Mouse (Mus musculus): ENCODE results near the gene Serpina12. TPM values are rescaled to one million over a fixed set of nuclear protein-coding genes. Genes with fewer than 3 reads are reported as not detected.

The Serpina12 gene
- total and polyA plus RNA-seq, 3 experiments = 0.04 TPM; not detected in 2

DNA sequence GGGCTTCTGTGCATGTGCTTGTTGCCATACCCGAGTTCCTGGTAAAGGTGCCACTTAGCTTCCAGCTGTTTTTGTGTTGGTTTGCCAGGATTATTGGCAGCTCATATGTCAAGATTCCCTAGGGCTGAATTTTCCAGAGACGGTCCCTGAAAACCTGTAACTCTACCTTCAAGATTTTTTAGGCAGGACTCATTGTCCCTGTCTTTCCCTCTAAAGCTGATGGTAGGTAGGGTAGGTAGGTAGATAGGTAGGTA is 54.8 kb downstream of the Serpina12 start:
- no peak overlapping the region for H3K9ac ChIP-seq (ENCODE audit: control insufficient read depth, low read depth, low read length, poor library complexity, severe bottlenecking)
- no peak for DNase-seq (ENCODE audit: low read depth, low spot score)
- no peaks in the 10 kb centered on the region for H3K36me3 ChIP-seq (ENCODE audit: control insufficient read depth in 1 of 2, insufficient read depth in 2 of 2, low read length in 2 of 2)
- no peak overlapping the region for H3K27ac ChIP-seq (ENCODE audit: control insufficient read depth, low read depth, low read length)
- H3K4me1 ChIP-seq (ENCODE audit: control insufficient read depth in 1 of 2, insufficient read depth in 2 of 2, low read length in 2 of 2) = no peaks in the 10 kb centered on the region
- H3K27me3 ChIP-seq (ENCODE audit: control insufficient read depth in 1 of 2, insufficient read depth in 2 of 2, low read length in 2 of 2) = no peaks in the 10 kb centered on the region
- no peak overlapping the region for H3K4me3 ChIP-seq (ENCODE audit: control insufficient read depth in 1 of 2, insufficient read depth in 1 of 2, low read depth in 2 of 2, low read length in 2 of 2)
- no peaks in the 10 kb centered on the region for H3K79me2 ChIP-seq (ENCODE audit: control insufficient read depth, insufficient read depth, low read length, poor library complexity)
- no peak for TF ChIP-seq TAL1 (IDR thresholded peaks at IDR 0.05; ENCODE audit: low read length)
- no peak for TF ChIP-seq USF1 (IDR thresholded peaks at IDR 0.05; ENCODE audit: low read depth, low read length)
- TF ChIP-seq ETS1 (IDR thresholded peaks at IDR 0.05; ENCODE audit: low read depth, low read length) = no peak
- H3K9me3 ChIP-seq (replicated peaks; ENCODE audit: insufficient read depth, low read length) = no peaks in the 10 kb centered on the region

- H3K9me3 ChIP-seq (replicated peaks; ENCODE audit: insufficient read depth, low read length) = no peaks in the 10 kb centered on the region
- no peak for DNase-seq (ENCODE audit: low read depth, low spot score)
- no peaks in the 10 kb centered on the region for H3K4me1 ChIP-seq (ENCODE audit: control insufficient read depth in 1 of 2, insufficient read depth in 2 of 2, low read length in 2 of 2)
- H3K27me3 ChIP-seq (ENCODE audit: control insufficient read depth in 1 of 2, insufficient read depth in 2 of 2, low read length in 2 of 2) = no peaks in the 10 kb centered on the region
- H3K9ac ChIP-seq (ENCODE audit: control insufficient read depth, low read depth, low read length, poor library complexity, severe bottlenecking) = no peak overlapping the region
- H3K27ac ChIP-seq (ENCODE audit: control insufficient read depth, low read depth, low read length) = no peak overlapping the region
- TF ChIP-seq MAZ (IDR thresholded peaks at IDR 0.05; ENCODE audit: low read depth, low read length) = no peak
- no peak for TF ChIP-seq SMC3 (IDR thresholded peaks at IDR 0.05; ENCODE audit: low read depth, low read length)
- no peak for TF ChIP-seq MAFK (IDR thresholded peaks at IDR 0.05; ENCODE audit: borderline replicate concordance, low read depth, low read length)
- TF ChIP-seq TAL1 (IDR thresholded peaks at IDR 0.05; ENCODE audit: low read length) = no peak
- no peak for TF ChIP-seq CHD2 (IDR thresholded peaks at IDR 0.05; ENCODE audit: low read length)
- TF ChIP-seq SIN3A (IDR thresholded peaks at IDR 0.05; ENCODE audit: low read length) = no peak
- TF ChIP-seq NELFE (IDR thresholded peaks at IDR 0.05; ENCODE audit: low read depth, low read length) = no peak
- no peak for TF ChIP-seq BHLHE40 (IDR thresholded peaks at IDR 0.05; ENCODE audit: borderline replicate concordance, low read depth, low read length)
- TF ChIP-seq HCFC1 (IDR thresholded peaks at IDR 0.05; ENCODE audit: low read depth, low read length) = no peak
- no peak for TF ChIP-seq ZNF384 (IDR thresholded peaks at IDR 0.05; ENCODE audit: low read depth, low read length)
- TF ChIP-seq MEF2A (IDR thresholded peaks at IDR 0.05; ENCODE audit: extremely low read depth, insufficient replicate concordance, low read depth, low read length, poor library complexity, severe bottlenecking) = no peak
- TF ChIP-seq POLR2A (IDR thresholded peaks at IDR 0.05; ENCODE audit: control insufficient read depth in 1 of 2, insufficient read depth in 1 of 2, low read depth in 1 of 2, low read length in 2 of 2, poor library complexity in 1 of 2) = no peak
- no peak for TF ChIP-seq ZMIZ1 (IDR thresholded peaks at IDR 0.05; ENCODE audit: low read depth, low read length)
- no peak for TF ChIP-seq KAT2A (conservative IDR thresholded peaks at IDR 0.05; ENCODE audit: low read depth, low read length)
- H3K4me3 ChIP-seq (ENCODE audit: control insufficient read depth in 1 of 2, insufficient read depth in 1 of 2, low read depth in 2 of 2, low read length in 2 of 2) = no peak overlapping the region
- H3K79me2 ChIP-seq (ENCODE audit: control insufficient read depth, insufficient read depth, low read length, poor library complexity) = no peaks in the 10 kb centered on the region
- no peaks in the 10 kb centered on the region for H3K36me3 ChIP-seq (ENCODE audit: control insufficient read depth in 1 of 2, insufficient read depth in 2 of 2, low read length in 2 of 2)
These were observed 55.3 kb downstream of the Serpina12 start for GRCm38 (mm10) chr12:103988754-103989513.
